Mouse (Mus musculus) megakaryocyte-erythroid progenitor cell, adult 5-6 weeks (primary cell): Measurements from ENCODE around the gene AI661453. TPM values are rescaled to one million over a fixed set of nuclear protein-coding genes. Genes with fewer than 3 reads are reported as not detected.

ENCODE experiments used
- ATAC-seq: replicated peaks from 2 replicates; pipeline ENCODE4 v1.8.0; 2016; ENCODE audit warnings: mild to moderate bottlenecking, inconsistent platforms; ENCODE audit not compliant: severe bottlenecking, poor library complexity, low FRiP score, low TSS enrichment
- total RNA-seq, 2 experiments: library from RNA; stranded (forward) in 1 of 2; stranded (reverse) in 1 of 2; fragments of 200-1000, 215-1000 nt in 1 of 2; fragments of >200 nt in 1 of 2; fragmentation: Nextera tagmentation in 1 of 2; gene quantifications; 2 replicates each; pipeline ENCODE4 v1.2.3; 2014 to 2017

Gene AI661453
- total RNA-seq, 2 experiments from 2014 or later: 1.1 TPM; not detected in 1

GRCm38 (mm10) chr17:47462728-47463388 is 26.4 kb downstream of the AI661453 start:
- no peak for ATAC-seq

- ATAC-seq: no peak
Measured at GRCm38 (mm10) chr17:47464248-47464965, 28.0 kb downstream of the AI661453 start.

- no peak for ATAC-seq
Measured at GRCm38 (mm10) chr17:47465016-47465415, 28.6 kb downstream of the AI661453 start.

GRCm38 (mm10) chr17:47466284-47466683 is 29.9 kb downstream of the AI661453 start:
- ATAC-seq: no peak

- ATAC-seq: no peak
Measured at GRCm38 (mm10) chr17:47467659-47468058, 31.2 kb downstream of the AI661453 start.

- ATAC-seq: no peak
Measured at GRCm38 (mm10) chr17:47468063-47468462, 31.6 kb downstream of the AI661453 start.

DNA sequence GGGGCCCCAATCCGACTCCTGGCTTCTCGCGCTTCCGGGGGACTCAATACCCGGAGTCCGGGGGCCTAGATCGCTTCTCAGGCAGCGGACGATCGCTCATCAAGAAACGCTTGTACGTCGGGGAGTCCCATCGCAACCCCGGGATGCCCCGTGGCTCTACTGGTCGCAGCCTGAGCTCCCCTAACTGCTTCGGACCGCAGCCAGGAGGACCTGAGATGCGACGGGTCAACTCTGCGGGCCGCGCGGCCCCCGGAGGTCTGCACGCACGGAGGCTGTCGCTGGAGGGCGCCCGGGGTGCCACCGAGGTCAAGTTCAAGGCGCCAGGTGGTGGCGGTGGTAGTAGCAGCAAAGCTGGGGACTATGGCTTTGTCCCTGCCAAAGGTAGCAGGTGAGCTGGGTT is 32.1 kb downstream of the AI661453 start:
- ATAC-seq: no peak

DNA sequence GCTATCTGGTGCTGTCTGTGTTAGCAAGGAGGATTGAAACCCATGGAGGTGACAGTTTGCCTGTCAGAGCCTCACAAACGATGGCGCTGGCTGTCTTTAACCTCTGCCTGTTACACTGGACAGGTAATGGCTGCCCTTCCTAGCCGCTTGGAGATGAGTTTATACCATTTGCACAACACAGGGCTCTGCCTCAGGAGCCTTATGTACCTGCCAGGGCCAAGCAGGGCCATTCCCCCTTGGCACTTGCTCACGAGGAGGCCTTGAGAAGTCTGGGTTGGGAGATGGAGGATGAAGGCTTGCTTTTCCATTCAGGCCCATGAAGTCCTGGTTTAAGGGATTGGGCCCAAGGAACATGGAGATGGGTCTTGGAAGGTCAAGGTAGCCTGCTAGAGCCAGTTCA is 33.2 kb downstream of the AI661453 start:
- no peak for ATAC-seq

DNA sequence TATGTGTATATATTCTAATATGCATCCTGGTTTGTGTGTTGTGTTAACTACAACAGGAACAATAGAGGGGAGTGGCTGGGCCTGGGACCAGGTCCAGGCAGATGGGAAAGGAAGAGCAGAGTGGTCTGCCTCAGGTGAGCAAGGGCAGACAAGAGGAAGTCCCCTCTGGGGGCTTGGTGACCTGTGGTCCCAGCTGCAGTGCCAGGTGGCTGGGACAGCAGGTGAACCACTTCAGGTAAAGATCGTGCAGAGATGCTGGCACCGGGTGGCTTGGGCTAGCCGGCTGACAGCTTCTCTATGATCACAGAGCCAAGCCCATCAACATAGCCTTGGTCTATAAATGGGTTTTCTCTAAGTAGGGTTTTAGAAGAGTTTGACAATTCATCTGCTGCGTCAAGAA is 33.7 kb downstream of the AI661453 start:
- no peak for ATAC-seq

DNA sequence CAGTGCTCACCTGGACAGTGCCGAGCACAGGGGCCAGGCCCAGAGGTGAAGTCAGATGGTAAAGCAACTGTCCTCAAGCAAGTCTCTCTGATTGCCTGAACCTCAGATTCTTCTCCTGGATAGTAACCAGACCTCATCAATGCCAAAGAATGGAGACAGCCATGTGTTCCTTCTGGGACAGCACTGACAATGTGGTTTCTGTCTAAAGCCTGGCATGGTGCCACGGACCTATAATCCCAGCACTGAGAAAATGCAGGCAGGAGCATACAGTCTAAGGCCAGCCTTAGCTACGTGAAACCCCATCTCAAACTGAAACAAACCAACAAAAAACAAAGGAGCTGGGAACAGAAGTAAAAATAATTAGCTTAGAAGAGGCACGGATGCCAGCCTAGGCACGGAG is 34.3 kb downstream of the AI661453 start:
- ATAC-seq: no peak

GRCm38 (mm10) chr17:47472435-47473350 is 36.3 kb downstream of the AI661453 start:
- ATAC-seq: no peak

DNA sequence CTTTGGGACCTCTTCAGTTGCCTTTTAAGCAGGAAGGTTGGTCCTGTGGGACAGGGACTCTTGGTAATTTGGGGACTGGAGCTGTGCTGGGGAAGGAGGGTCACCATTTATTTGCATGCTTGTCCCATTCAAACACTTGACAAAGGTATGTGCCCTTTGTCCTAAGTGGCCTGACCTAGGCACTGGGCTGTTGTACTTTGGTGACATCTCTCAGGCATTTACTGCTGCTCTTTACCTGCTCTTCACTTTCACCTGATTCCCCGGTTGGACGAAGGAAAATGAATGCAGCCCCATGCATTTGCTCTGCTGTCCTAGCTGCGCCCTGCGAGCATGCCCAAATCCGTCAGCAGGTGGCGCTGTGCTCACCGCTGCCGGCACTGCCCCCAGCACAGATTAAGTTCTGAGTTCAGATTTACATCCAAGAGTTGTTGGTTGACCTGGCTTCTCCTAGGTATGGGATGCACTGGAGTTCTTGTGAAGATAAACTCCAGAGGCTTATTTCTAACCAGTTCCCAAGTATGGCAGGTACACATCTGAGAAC is 37.1 kb downstream of the AI661453 start:
- ATAC-seq: peak; percentile 72

GRCm38 (mm10) chr17:47474250-47474649 is 37.8 kb downstream of the AI661453 start:
- no peak for ATAC-seq

DNA sequence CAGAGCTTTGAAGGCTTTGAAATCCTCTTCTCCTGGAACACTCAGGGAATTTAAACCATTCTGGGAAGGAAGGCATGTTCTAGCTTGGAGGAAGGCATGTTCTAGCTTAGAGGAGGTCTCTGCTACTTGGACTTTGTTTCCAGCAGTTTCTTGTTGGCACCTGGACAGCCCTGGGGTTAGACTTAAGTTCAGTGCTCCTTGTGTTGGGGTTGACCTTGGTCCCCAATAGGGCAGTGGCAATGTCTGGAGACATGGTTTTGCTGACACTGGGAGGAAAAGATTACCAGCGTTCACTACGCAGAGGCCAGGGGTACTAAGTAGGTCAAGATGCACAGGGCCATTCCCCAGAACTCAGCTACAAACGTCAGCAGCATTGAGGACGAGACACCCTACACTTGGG is 38.8 kb downstream of the AI661453 start:
- no peak for ATAC-seq

DNA sequence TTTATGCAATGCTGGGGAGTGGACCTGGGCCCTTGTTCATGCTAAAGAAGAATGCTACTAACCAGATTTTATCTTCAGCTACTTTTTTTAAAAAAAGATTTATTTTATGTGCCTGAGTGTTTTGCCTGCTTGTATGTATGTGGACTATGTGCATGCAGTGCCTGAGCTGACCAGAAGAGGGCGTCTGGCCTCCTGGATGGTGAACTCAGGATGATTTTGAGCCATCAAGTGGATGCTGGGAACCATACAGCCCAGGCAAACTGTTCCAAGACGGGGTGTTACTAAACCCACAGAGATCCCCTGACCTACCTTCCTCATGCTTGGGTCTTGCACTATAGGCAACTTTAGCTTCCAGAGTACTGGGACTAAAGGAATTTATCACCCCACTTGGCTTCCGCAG is 39.3 kb downstream of the AI661453 start:
- ATAC-seq: 0 out of 2 replicates have a peak, but pooled peaks have one; percentile 5

DNA sequence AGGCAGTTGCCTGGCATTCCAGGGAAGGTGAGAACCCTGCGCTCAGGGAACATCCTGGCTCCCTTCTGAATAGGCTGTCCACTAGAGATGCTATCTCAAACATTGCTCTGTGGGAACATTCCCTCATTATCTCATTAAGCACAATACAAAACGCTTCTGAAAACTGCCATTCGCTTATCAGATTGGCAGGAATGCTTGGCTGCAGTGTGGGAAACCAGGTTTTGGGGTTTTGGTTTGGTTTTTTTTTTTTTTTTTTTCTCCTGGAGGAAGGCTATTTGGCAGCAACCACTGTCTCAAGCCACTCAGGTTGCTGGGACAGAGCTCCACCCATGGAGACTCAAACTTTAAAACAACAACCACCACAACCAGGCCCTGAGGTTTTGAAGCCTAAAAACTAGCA is 43.5 kb downstream of the AI661453 start:
- ATAC-seq: no peak

GRCm38 (mm10) chr17:47482401-47482800 is 46.0 kb downstream of the AI661453 start:
- no peak for ATAC-seq

DNA sequence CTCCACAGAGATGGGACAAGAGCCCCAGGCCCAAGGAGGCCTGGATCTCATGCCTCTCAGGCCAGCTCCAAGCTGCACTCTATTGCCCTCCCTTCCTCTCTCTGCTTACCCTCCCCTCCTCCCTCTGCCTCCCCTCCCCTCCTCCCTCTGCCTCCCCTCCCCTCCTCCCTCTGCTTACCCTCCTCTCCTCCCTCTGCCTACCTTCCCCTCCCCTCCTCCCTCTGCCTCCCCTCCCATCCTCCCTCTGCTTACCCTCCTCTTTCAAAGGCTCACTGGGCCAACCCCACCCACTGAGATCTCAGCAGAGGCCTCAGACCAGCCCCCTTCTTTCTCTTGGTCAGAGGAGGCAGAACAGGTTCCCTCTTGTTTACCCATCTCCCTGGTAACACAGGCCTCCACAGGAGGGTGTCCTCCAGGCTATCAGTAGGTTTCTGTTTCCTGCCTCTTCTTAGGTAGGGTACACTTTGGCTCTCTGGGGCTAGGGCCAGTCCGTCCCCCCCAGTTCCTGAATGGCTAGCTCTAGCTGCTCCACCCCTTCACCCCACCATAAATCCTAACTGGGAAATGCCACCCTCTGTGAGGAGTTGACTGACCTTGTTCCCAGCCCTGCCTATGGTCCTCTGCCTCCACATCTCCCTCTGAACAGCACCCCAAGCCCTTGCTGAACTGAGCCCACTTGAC is 48.0 kb downstream of the AI661453 start:
- peak; percentile 66 for ATAC-seq

- peak; percentile 62 for ATAC-seq
Measured at GRCm38 (mm10) chr17:47484993-47485392, 48.6 kb downstream of the AI661453 start.
